Mouse (Mus musculus) hindbrain, embryonic 16.5 days (tissue): ENCODE measurements at regions not wholly inside any gene's neighbourhood (a gene's known extent, or its start where the extent isn't known, plus 50 kb on each side); places are given as distances from the start of the nearest gene placed in this dataset.

ENCODE experiments used
- ATAC-seq: fragments of 200-750 bp; cut with Nextera tagmentation; 2 replicates; pipeline ENCODE4 v1.8.0; 2017; ENCODE audit warnings: moderate TSS enrichment, moderate library complexity
- H3K27ac ChIP-seq: fragments of 300-500 bp; sonication (generic); 2 replicates; pipeline ENCODE4 v1.5.1; 2014; ENCODE audit warnings: low read depth, mild to moderate bottlenecking, control low read depth, low read length, moderate library complexity
- H3K27me3 ChIP-seq: fragments of 300-500 bp; sonication (generic); replicated peaks from 2 replicates; pipeline ENCODE4 v1.6.1; 2014; ENCODE audit warnings: low read length; ENCODE audit not compliant: control insufficient read depth, insufficient read depth
- H3K36me3 ChIP-seq: fragments of 300-500 bp; sonication (generic); 2 replicates; pipeline ENCODE4 v1.6.1; 2014; ENCODE audit warnings: mild to moderate bottlenecking, low read length, moderate library complexity, mixed read lengths; ENCODE audit not compliant: control insufficient read depth, insufficient read depth
- H3K4me1 ChIP-seq: fragments of 300-500 bp; sonication (generic); 2 replicates; pipeline ENCODE4 v1.6.1; 2014; ENCODE audit warnings: low read depth, low read length; ENCODE audit not compliant: control insufficient read depth, insufficient read depth
- H3K4me2 ChIP-seq: fragments of 300-500 bp; sonication (generic); 2 replicates; pipeline ENCODE4 v1.6.1; 2014; ENCODE audit warnings: mild to moderate bottlenecking, low read length, control low read depth, moderate library complexity
- H3K4me3 ChIP-seq: fragments of 300-500 bp; sonication (generic); 2 replicates; pipeline ENCODE4 v1.5.1; 2014; ENCODE audit warnings: mild to moderate bottlenecking, low read length, control low read depth, moderate library complexity
- H3K9ac ChIP-seq: fragments of 300-500 bp; sonication (generic); 2 replicates; pipeline ENCODE4 v1.6.1; 2014; ENCODE audit warnings: low read depth, mild to moderate bottlenecking, control low read depth, low read length, moderate library complexity
- H3K9me3 ChIP-seq: fragments of 300-500 bp; sonication (generic); 2 replicates; pipeline ENCODE4 v1.6.1; 2014; ENCODE audit warnings: mild to moderate bottlenecking, low read length, moderate library complexity; ENCODE audit not compliant: control insufficient read depth
- WGBS: fragments of 180-500 bp; shearing (Covaris S2); extraction: QIAGEN DNeasy Blood & Tissue Kit; methylation state at CpG from one replicate; pipeline ENCODE4 v1.1.7; 2014; 5-methylcytosine and 5-hydroxymethylcytosine counted together

GRCm38 (mm10) chr4:142898994-142899393 lies 313.8 kb downstream of the Prdm2 start:
- H3K9me3 ChIP-seq = no peaks in the 10 kb centered on the region
- H3K36me3 ChIP-seq = no peaks in the 10 kb centered on the region
- no peaks in the 10 kb centered on the region for H3K27me3 ChIP-seq
- no peak overlapping the region for H3K27ac ChIP-seq
- no peak overlapping the region for H3K9ac ChIP-seq
- H3K4me2 ChIP-seq = no peak overlapping the region
- no peaks in the 10 kb centered on the region; the same call in 1 of the 2 replicates for H3K4me1 ChIP-seq
- 83% methylated on average over 1 of the region's 1 CpGs for WGBS
- H3K4me3 ChIP-seq = no peak overlapping the region
- ATAC-seq = no peak

- H3K4me1 ChIP-seq = peaks cover 4% of the 10 kb centered on the region; the same call in 1 of the 2 replicates
These were observed 322.1 kb downstream of the Prdm2 start for GRCm38 (mm10) chr4:142890711-142891110.

GRCm38 (mm10) chr4:142888891-142889290 lies 323.9 kb downstream of the Prdm2 start:
- WGBS = 86% methylated on average over 4 of the region's 4 CpGs
- H3K27ac ChIP-seq = no peak overlapping the region
- peaks cover 4% of the 10 kb centered on the region; the same call in 1 of the 2 replicates for H3K4me1 ChIP-seq
- no peak overlapping the region for H3K4me3 ChIP-seq
- ATAC-seq = no peak
- no peaks in the 10 kb centered on the region for H3K36me3 ChIP-seq
- no peaks in the 10 kb centered on the region; the same call in 1 of the 2 replicates for H3K9me3 ChIP-seq
- no peak overlapping the region for H3K9ac ChIP-seq
- H3K4me2 ChIP-seq = no peak overlapping the region
- H3K27me3 ChIP-seq = no peaks in the 10 kb centered on the region

More at GRCm38 (mm10) chr4:142890711-142891110, 322.1 kb downstream of the Prdm2 start:
- H3K9ac ChIP-seq = no peak overlapping the region
- H3K27me3 ChIP-seq = no peaks in the 10 kb centered on the region
- no peak for ATAC-seq
- H3K9me3 ChIP-seq = no peaks in the 10 kb centered on the region; the same call in 1 of the 2 replicates
- H3K4me2 ChIP-seq = no peak overlapping the region
- no peak overlapping the region for H3K4me3 ChIP-seq
- WGBS = 83% methylated on average over 1 of the region's 1 CpGs
- no peaks in the 10 kb centered on the region for H3K36me3 ChIP-seq
- H3K27ac ChIP-seq = no peak overlapping the region

- H3K4me3 ChIP-seq = no peak overlapping the region
These were observed 324.9 kb downstream of the Prdm2 start for GRCm38 (mm10) chr4:142887876-142888275.

GRCm38 (mm10) chr4:142880323-142880759 lies 332.5 kb downstream of the Prdm2 start:
- no peak overlapping the region; the same call in 1 of the 2 replicates for H3K27ac ChIP-seq
- H3K4me3 ChIP-seq = no peak overlapping the region
- no peaks in the 10 kb centered on the region for H3K9me3 ChIP-seq
- H3K4me1 ChIP-seq = no peaks in the 10 kb centered on the region; the same call in 1 of the 2 replicates
- no peaks in the 10 kb centered on the region for H3K36me3 ChIP-seq
- H3K4me2 ChIP-seq = no peak overlapping the region
- 5% methylated on average over 2 of the region's 2 CpGs for WGBS
- ATAC-seq = peak; percentile 82
- no peaks in the 10 kb centered on the region for H3K27me3 ChIP-seq
- no peak overlapping the region for H3K9ac ChIP-seq

More at GRCm38 (mm10) chr4:142887876-142888275, 324.9 kb downstream of the Prdm2 start:
- no peaks in the 10 kb centered on the region for H3K27me3 ChIP-seq
- no peak overlapping the region for H3K9ac ChIP-seq
- H3K36me3 ChIP-seq = no peaks in the 10 kb centered on the region
- no peak for ATAC-seq
- WGBS = 49% methylated on average over 6 of the region's 6 CpGs
- no peaks in the 10 kb centered on the region; the same call in 1 of the 2 replicates for H3K9me3 ChIP-seq
- 0 out of 2 replicates have a peak overlapping the region, but pooled peaks have one; percentile 0 for H3K27ac ChIP-seq
- H3K4me2 ChIP-seq = no peak overlapping the region
- peaks cover 4% of the 10 kb centered on the region; the same call in 1 of the 2 replicates for H3K4me1 ChIP-seq

GRCm38 (mm10) chr4:142876151-142876550 lies 336.6 kb downstream of the Prdm2 start:
- no peak overlapping the region for H3K27ac ChIP-seq
- no peaks in the 10 kb centered on the region; the same call in 1 of the 2 replicates for H3K4me1 ChIP-seq
- H3K4me2 ChIP-seq = no peak overlapping the region
- no peaks in the 10 kb centered on the region for H3K27me3 ChIP-seq
- H3K9me3 ChIP-seq = no peaks in the 10 kb centered on the region
- no peak overlapping the region for H3K9ac ChIP-seq
- H3K36me3 ChIP-seq = no peaks in the 10 kb centered on the region
- H3K4me3 ChIP-seq = no peak overlapping the region
- no peak for ATAC-seq
- WGBS = 74% methylated on average over 3 of the region's 3 CpGs

- no peak overlapping the region for H3K4me2 ChIP-seq
- WGBS = 51% methylated on average over 5 of the region's 5 CpGs
- no peaks in the 10 kb centered on the region for H3K27me3 ChIP-seq
- H3K4me1 ChIP-seq = no peaks in the 10 kb centered on the region
- no peaks in the 10 kb centered on the region for H3K9me3 ChIP-seq
- no peak overlapping the region for H3K4me3 ChIP-seq
- no peaks in the 10 kb centered on the region for H3K36me3 ChIP-seq
- no peak overlapping the region for H3K9ac ChIP-seq
- no peak overlapping the region for H3K27ac ChIP-seq
- peak; percentile 28; the same call in 1 of the 2 replicates for ATAC-seq
These were observed 337.7 kb downstream of the Prdm2 start for GRCm38 (mm10) chr4:142875105-142875504.

- 85% methylated on average over 7 of the region's 7 CpGs for WGBS
- Histone ChIP-seq H3K4me1 (no peaks in the 10 kb centered on the region), H3K27ac (no peak overlapping the region)
These were observed 346.5 kb downstream of the Prdm2 start for GRCm38 (mm10) chr4:142866341-142866740.

GRCm38 (mm10) chr4:142865593-142865992 lies 347.2 kb downstream of the Prdm2 start:
- ATAC-seq = no peak

More at GRCm38 (mm10) chr4:142866341-142866740, 346.5 kb downstream of the Prdm2 start:
- Histone ChIP-seq H3K4me2 (no peak overlapping the region), H3K36me3 (no peaks in the 10 kb centered on the region), H3K9ac (no peak overlapping the region), H3K27me3 (no peaks in the 10 kb centered on the region), H3K9me3 (no peaks in the 10 kb centered on the region), H3K4me3 (no peak overlapping the region)
- ATAC-seq = no peak

More at GRCm38 (mm10) chr4:142865593-142865992, 347.2 kb downstream of the Prdm2 start:
- no peak overlapping the region for H3K9ac ChIP-seq
- H3K4me2 ChIP-seq = no peak overlapping the region
- no peaks in the 10 kb centered on the region for H3K9me3 ChIP-seq
- H3K27me3 ChIP-seq = no peaks in the 10 kb centered on the region
- no peaks in the 10 kb centered on the region for H3K36me3 ChIP-seq
- no peaks in the 10 kb centered on the region for H3K4me1 ChIP-seq
- no peak overlapping the region for H3K4me3 ChIP-seq
- H3K27ac ChIP-seq = no peak overlapping the region
- 94% methylated on average over 2 of the region's 2 CpGs for WGBS
